Mouse (Mus musculus) inflammation-experienced regulatory T-cells, adult 6 months (primary cell): Measurements from ENCODE around the gene Dcp1b. TPM values are rescaled to one million over a fixed set of nuclear protein-coding genes. Genes with fewer than 3 reads are reported as not detected.
"Not testable (repeated sequence)": the region's sequence is repeated elsewhere in the genome, so short reads cannot be mapped to it uniquely, and the experiment has no call there.

Experiments
- ATAC-seq: one replicate; pipeline ENCODE4 v1.8.0; 2017
- polyA plus RNA-seq, 3 experiments: library from polyadenylated mRNA; unstranded; fragments of 100-300 nt; shearing (Covaris generic); gene quantifications; one replicate each; pipeline ENCODE4 v1.2.1; 2017

Dcp1b gene
- polyA plus RNA-seq, 3 experiments from 2014 or later = 15.7 to 16.9 (median 15.8) TPM

GRCm38 (mm10) chr6:119196382-119197305, 21.6 kb downstream of the Dcp1b start, which contains the start of gene Cacna1c:
Cacna1c (minus strand) TSS chr6:119196418.
- ATAC-seq = no peak

GRCm38 (mm10) chr6:119198534-119199273, 23.7 kb downstream of the Dcp1b start:
- ATAC-seq = no peak

- no peak for ATAC-seq
These were observed 24.3 kb downstream of the Dcp1b start for GRCm38 (mm10) chr6:119199274-119199879.

GRCm38 (mm10) chr6:119200362-119200761, 25.3 kb downstream of the Dcp1b start:
- ATAC-seq = no peak

- ATAC-seq = no peak
These were observed 26.5 kb downstream of the Dcp1b start for GRCm38 (mm10) chr6:119201575-119201974.

- ATAC-seq = no peak
These were observed 29.2 kb downstream of the Dcp1b start for GRCm38 (mm10) chr6:119204286-119204685.

GRCm38 (mm10) chr6:119204915-119205314, 29.9 kb downstream of the Dcp1b start:
- ATAC-seq = no peak

GRCm38 (mm10) chr6:119206006-119206405, 31.0 kb downstream of the Dcp1b start:
- not testable (repeated sequence) for ATAC-seq

GRCm38 (mm10) chr6:119213375-119213774, 38.3 kb downstream of the Dcp1b start:
- no peak for ATAC-seq

GRCm38 (mm10) chr6:119214190-119214589, 39.1 kb downstream of the Dcp1b start:
- no peak for ATAC-seq

- ATAC-seq = no peak
These were observed 40.1 kb downstream of the Dcp1b start for GRCm38 (mm10) chr6:119215040-119215613.

GRCm38 (mm10) chr6:119217661-119218060, 42.6 kb downstream of the Dcp1b start:
- ATAC-seq = no peak

GRCm38 (mm10) chr6:119218591-119218990, 43.5 kb downstream of the Dcp1b start:
- no peak for ATAC-seq

GRCm38 (mm10) chr6:119219237-119219870, 44.3 kb downstream of the Dcp1b start:
- ATAC-seq = no peak

- ATAC-seq = peak; percentile 76
These were observed 45.2 kb downstream of the Dcp1b start for GRCm38 (mm10) chr6:119220297-119220696.

- ATAC-seq = no peak
These were observed 49.6 kb downstream of the Dcp1b start for GRCm38 (mm10) chr6:119224451-119225195.

GRCm38 (mm10) chr6:119225226-119225625, 50.2 kb downstream of the Dcp1b start:
- no peak for ATAC-seq

- no peak for ATAC-seq
These were observed 50.7 kb downstream of the Dcp1b start for GRCm38 (mm10) chr6:119225731-119226130.

GRCm38 (mm10) chr6:119227001-119227400, 51.9 kb downstream of the Dcp1b start:
- no peak for ATAC-seq

GRCm38 (mm10) chr6:119228861-119229603, 54.0 kb downstream of the Dcp1b start:
- no peak for ATAC-seq

- no peak for ATAC-seq
These were observed 58.0 kb downstream of the Dcp1b start for GRCm38 (mm10) chr6:119233066-119233465.
